Mouse (Mus musculus): ENCODE measurements at regions not wholly inside any gene's neighbourhood (a gene's known extent, or its start where the extent isn't known, plus 50 kb on each side); places are given as distances from the start of the nearest gene placed in this dataset.

DNA sequence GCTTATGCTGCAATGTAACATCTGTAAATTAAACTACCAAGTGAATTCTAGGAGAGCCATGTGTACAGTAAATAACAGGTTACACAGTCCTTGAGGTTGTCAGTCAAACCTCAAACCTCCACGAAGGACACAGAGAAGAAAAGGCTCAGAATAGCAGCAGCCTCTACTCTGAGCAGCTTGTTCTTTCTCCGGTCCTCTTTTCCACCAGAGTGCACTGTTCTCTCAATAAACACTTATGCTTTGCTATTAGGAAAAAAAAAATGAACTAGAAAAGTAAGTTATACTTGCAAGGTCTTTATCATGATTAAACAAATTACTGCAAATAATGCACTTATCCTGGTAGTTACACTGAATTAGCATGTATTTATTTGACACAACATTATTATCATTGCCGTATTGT, 89.6 kb downstream of the Amy2a5 start:
- Histone ChIP-seq H3K36me3 (no peaks in the 10 kb centered on the region), H3K4me2 (no peak overlapping the region), H3K4me3 (replicated peaks) (no peak overlapping the region), H3K27me3 (replicated peaks) (no peaks in the 10 kb centered on the region), H3K9me3 (no peaks in the 10 kb centered on the region), H3K9ac (no peak overlapping the region), H3K27ac (no peak overlapping the region), H3K4me1 (no peaks in the 10 kb centered on the region)
- WGBS = 63% methylated on average over 3 of the region's 3 CpGs
- no peak for ATAC-seq (ENCODE audit: insufficient read depth, low FRiP score, low read depth)

DNA sequence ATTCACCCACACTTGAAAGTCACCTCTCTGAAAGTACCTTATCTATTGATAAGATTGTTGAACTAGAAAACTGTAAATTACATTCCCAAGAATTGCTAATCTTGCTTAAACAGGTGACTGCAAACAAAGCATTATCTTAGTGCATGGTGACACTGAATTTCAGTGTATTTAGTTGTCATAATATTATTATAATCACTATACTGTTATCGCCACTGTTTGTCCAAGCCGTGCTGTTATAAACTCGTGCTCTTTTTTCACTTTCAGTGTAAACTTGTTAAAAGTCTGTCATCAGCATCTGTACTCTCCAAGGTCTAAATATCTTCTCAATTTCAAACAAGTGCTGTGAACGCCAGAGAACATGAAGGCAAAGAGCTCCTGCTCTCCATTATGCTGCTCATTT, 96.3 kb downstream of the Amy2a5 start:
- H3K9ac ChIP-seq = no peak overlapping the region
- 0 out of 2 replicates have a peak overlapping the region, but pooled peaks have one; percentile 11 for H3K27ac ChIP-seq
- no peaks in the 10 kb centered on the region for H3K27me3 ChIP-seq (replicated peaks)
- H3K4me1 ChIP-seq = no peaks in the 10 kb centered on the region
- 60% methylated on average over 4 of the region's 4 CpGs for WGBS
- H3K4me3 ChIP-seq (replicated peaks) = no peak overlapping the region
- ATAC-seq (ENCODE audit: insufficient read depth, low FRiP score, low read depth) = peak; percentile 88
- no peaks in the 10 kb centered on the region for H3K9me3 ChIP-seq
- no peak overlapping the region for H3K4me2 ChIP-seq
- H3K36me3 ChIP-seq = no peaks in the 10 kb centered on the region

All from stomach, embryonic 15.5 days (tissue).